Mouse (Mus musculus) common myeloid progenitor, adult 5-6 weeks (primary cell): ENCODE measurements around the gene P2rx5. TPM values are rescaled to one million over a fixed set of nuclear protein-coding genes. Genes with fewer than 3 reads are reported as not detected.

Experiments
- ATAC-seq: replicated peaks from 2 replicates; pipeline ENCODE4 v1.8.0; 2016; ENCODE audit warnings: low read depth, mild to moderate bottlenecking, moderate TSS enrichment, inconsistent platforms; ENCODE audit not compliant: poor library complexity, severe bottlenecking
- total RNA-seq: library from RNA; stranded (forward); fragments of 200-1000, 187-1606 nt; gene quantifications from 2 replicates; pipeline ENCODE4 v1.2.3, GENCODE M21; 2017

P2rx5 gene
- total RNA-seq, 1 experiment from 2014 or later: not detected

DNA sequence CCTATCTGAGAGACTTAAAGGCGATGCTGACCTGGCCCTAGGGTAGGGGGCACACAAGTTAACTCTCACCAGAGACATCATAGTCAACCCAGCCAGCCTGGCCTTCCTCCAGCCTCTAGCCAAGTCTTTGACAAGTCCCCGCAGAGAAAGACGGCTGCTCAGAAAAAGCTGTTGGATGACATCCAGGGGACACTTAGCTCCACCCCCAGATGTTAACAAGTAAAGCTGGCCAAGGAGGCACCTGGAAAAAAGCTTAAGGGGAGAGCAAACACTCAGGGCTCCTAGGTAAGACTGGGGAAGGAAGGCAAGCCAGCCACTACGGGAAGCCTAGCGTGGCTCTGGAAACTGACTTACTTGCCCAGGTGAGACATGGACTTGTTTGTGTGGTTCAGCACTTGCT is 12.0 kb downstream of the P2rx5 start:
- ATAC-seq: no peak

DNA sequence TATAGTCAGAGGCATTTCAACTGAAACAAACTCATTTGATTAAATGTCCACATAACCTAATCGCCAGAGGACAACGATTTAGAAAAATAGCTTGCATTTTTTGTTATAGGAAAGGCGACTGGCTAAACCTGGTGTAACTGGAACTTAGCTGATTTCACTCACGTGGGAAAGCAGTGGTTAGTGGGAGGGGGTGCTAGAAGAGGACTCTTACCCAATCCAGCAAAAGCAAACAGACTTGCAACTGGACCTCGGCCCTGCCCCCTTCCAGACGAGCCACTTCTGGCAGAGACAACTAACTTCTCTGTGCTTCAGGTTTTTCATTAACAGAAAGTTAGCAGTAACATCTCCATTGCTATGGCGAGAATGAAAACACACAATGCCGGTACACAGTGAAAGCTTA is 15.4 kb downstream of the P2rx5 start:
- ATAC-seq: no peak

DNA sequence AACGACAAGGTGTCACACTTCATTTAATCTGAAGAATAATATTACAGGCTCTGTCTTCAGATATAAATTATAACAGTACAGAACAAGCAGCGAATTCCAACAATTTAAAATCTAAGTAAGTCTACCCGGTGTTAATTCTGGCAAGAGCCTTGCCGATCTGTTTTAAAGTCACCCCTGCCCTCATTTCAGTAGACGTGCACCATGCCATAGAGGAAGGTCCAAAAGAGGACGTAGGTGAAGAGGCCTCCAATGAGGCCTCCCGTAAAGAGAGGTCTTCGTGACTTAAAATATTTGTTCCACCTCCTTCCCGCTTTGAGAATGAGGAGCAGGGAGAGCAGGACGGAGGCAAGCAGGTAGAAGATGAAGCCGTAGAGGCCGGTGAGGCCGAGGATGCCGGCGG is 16.0 kb downstream of the P2rx5 start:
- ATAC-seq: no peak

DNA sequence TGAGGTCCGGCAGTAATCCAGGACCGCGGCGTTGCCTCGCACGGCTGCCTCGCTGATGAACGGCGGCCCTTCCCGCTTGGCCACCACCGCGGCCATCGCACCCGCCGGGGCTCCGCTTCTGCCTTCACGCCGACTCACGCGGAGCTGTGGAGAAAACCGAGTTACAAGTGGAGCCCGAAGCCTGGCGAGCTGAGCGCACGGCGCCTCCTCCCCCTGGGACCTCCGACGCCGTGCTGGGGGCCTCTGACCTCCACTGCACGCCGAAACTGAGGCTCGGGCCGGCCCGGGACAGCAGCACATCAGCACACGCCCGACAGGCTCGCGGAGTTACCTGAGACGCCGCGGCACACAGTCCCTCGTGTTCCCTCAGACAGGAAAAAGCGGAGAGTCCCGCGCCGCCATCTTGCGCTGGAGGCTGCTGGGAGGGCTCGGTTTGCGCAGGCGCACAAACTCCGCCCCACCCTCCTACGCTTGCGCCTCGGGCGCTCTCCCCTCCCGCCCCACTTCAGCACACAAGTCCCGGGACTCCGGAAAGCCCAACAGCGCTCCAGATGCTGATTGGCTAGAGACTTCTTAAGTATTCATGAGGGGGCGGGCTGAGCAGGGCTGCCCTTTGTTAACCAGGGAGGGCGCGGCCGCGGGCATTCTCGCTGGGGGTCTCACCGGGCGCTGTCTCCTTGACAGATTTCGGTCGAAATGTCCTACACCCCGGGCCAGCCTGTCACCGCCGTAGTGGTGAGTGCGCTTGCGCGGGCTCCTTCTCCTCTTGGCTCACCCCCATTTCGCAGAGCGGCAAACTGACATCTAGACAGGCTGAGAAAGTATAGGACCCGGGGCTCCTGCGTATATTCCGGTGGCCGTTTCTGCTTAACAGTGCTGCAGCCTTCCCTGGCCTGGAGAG is 16.6 kb downstream of the P2rx5 start, which contains the start of the genes Emc6 and Tax1bp3:
Emc6 (minus strand) TSS at position 430 of the 901 bp plus-strand sequence.
Tax1bp3 (plus strand) TSS at position 476 of the 901 bp plus-strand sequence.
- ATAC-seq: peak; percentile 96

- peak; percentile 56 for ATAC-seq
Measured at GRCm38 (mm10) chr11:73177509-73177875, 17.3 kb downstream of the P2rx5 start.

DNA sequence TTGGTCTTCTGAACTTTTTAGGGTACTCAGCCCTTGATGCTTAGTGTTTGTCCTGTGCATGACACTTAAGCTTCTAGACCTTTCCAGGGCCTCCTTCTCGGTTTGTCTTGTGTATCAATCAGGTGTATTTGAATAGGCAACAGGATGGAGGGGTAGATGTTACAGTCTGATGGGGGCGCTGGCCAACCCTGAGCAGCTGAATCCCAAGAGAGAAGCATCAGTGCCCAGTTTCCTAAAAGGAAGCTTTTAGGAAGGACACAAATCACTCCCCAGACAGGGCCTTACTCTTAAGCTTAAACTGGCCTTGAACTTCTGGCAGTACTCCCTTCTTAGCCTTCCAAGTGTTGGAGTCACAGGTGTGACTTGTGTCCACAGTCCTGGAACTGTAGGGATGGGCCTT is 17.7 kb downstream of the P2rx5 start:
- no peak for ATAC-seq

DNA sequence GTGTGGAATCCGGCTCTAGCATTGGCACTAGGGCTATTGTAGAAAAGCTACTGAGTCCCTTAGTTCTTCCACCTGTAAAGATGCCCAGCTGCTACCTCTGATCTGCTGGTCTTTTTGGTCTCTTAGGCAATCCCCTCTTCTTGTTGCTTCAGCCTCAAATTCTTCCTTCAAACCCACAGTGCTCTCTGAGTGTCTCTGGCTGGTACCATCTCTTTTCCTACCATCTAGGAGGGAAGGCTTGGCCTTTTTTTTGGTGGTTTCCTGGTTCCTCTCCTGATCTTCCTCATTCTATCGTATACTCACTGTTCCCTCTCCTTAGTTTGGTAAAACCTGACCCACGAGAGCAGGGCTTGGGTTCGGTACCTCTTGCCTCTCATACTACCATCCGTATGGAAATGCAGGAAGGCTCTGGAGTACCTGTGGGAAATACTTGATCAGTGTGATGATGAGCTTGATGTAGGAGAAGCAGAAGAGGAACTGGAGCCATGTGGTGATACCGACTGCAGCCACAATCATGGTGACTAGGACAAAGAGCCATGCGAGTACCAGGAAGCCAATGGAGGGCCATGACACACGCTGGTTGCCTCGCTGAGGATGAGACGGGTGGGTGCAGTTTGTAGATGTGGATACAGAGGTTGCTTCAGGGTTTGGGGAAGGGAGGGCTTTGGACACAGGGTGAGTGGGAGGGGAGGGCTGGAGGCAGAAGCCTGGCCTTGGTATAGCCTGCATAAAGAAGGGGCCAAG is 25.8 kb downstream of the P2rx5 start:
- peak; percentile 55 for ATAC-seq

GRCm38 (mm10) chr11:73187231-73187630 is 27.0 kb downstream of the P2rx5 start:
- no peak for ATAC-seq

DNA sequence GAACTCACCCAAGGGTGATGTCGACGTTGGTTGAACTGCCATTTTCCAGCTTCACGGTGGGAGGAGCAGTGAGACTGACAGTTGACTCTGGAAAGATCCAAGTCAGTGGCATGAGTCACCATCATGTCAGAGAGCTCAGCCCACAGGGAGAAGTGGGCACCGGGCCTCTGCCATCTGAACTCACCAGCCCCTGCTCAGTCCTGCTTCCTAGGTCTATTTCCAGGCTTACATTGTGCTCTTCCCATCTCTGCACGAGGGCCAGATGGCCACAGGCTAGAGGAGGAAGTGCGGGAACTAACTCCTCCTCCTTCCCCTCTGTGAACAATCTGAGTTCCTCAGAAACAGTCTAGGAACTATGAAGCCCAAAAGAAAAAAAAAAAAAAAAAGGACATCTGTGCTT is 32.8 kb downstream of the P2rx5 start:
- peak; percentile 81 for ATAC-seq

GRCm38 (mm10) chr11:73194444-73194843 is 34.2 kb downstream of the P2rx5 start:
- no peak for ATAC-seq

- no peak for ATAC-seq
Measured at GRCm38 (mm10) chr11:73198190-73198589, 38.0 kb downstream of the P2rx5 start.

GRCm38 (mm10) chr11:73198603-73199229 is 38.5 kb downstream of the P2rx5 start, which contains the start of gene Ctns:
Gene Ctns, minus strand, starts transcription at chr11:73199042.
- ATAC-seq: peak; percentile 87

GRCm38 (mm10) chr11:73199230-73199712 is 39.0 kb downstream of the P2rx5 start, which contains the start of gene Shpk:
Gene Shpk, plus strand, starts transcription at chr11:73199460.
- ATAC-seq: peak; percentile 95

DNA sequence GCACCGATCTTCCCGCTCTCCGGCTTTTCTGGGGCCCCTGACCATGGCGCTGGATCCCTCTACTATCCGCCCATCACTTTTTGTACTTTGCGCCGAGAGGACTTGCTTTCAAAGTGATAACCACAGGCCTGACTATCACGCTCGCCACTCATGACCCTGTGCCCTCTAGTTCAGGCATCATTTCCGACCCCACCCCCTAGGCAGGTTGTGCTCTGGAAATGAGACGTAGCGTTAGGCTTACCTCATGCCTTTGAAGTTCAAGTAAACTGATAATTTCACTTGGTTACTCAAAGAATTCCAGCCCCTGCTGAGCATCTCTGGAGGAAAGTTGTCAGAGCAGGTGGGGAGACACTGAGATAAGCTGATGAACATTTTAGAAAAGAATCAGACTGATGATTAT is 39.7 kb downstream of the P2rx5 start:
- 0 out of 2 replicates have a peak, but pooled peaks have one; percentile 22 for ATAC-seq

- ATAC-seq: no peak
Measured at GRCm38 (mm10) chr11:73201021-73201420, 40.8 kb downstream of the P2rx5 start.

GRCm38 (mm10) chr11:73201597-73201996 is 41.4 kb downstream of the P2rx5 start:
- no peak for ATAC-seq

GRCm38 (mm10) chr11:73203895-73204294 is 43.7 kb downstream of the P2rx5 start:
- ATAC-seq: no peak

DNA sequence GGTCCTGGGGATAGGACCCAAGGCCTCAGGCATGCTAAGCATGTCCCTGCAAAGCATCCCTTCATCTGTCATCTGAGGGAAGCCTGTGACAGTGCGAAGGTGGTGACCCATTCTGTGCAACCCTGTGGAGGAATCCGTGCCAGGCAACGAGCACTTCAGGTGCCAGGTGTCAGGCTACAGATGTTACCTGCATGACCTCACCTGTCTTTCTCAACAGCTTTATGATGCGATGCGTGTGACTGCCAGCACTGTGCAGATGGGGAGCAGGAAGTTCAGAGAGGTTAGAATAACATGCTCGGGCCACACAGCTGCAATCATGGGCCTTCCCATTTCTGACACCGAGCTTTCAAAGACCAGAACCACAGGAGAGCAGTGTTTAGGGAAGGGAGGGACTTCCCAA is 45.0 kb downstream of the P2rx5 start:
- no peak for ATAC-seq

DNA sequence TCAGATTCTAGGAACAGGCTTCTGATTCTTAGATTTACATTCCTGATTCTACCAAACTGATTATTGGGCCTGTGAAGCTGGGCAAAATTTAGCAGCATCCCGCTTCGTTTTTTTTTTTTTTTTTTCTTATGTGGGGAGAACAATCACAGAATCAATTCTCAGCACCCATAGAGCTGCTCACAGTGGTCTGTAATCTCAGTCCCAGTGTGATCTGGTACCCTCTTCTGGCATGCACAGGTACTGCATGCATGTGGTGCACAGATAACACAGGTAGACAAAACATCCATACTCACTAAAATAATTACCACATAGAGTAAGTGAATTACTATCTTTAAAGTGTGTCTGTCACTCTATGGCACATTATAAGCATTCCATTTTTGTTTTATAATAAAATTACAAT is 47.4 kb downstream of the P2rx5 start:
- ATAC-seq: 0 out of 2 replicates have a peak, but pooled peaks have one; percentile 32

- no peak for ATAC-seq
Measured at GRCm38 (mm10) chr11:73213956-73214355, 53.7 kb downstream of the P2rx5 start.
